Mouse (Mus musculus): ENCODE measurements around the gene Tmem119.

DNA sequence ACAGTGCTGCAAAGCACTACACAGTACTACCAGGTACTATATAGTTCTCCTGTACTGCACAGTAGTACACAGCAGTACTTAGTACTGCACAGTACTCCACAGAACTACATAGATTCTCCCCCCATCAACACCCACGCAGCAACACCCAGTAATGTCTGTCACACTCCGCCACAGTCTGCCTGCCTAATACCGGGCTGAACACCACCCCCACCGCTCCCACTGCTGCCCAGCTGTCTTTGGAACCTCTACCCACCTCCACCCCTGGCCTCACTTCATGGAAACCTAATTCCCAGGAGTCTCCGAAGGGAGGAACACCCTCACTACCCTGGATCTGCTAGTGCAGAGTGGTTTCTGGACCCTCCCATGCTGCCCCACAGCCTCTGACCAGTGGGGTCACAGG lies 19.6 kb downstream of the Tmem119 start:
- TF ChIP-seq MYOD1 (IDR thresholded peaks at IDR 0.05; ENCODE audit: control insufficient read depth in 1 of 3, insufficient read length in 2 of 3, low read depth in 2 of 3) (peak in 2 of 3 experiments; percentile 65 to 76), USF1 (IDR thresholded peaks at IDR 0.05; ENCODE audit: low read depth) (no peak), E2F4 (IDR thresholded peaks at IDR 0.05; ENCODE audit: insufficient read depth) (no peak), MYOG (IDR thresholded peaks at IDR 0.05; ENCODE audit: control insufficient read depth in 1 of 3, insufficient read depth in 1 of 3, insufficient read length in 2 of 3, low read depth in 2 of 3) (peak in 1 of 3 experiments; percentile 61), POLR2A (IDR thresholded peaks at IDR 0.05; ENCODE audit: insufficient read length, low read depth) (no peak), CEBPB (IDR thresholded peaks at IDR 0.05; ENCODE audit: insufficient read depth, poor library complexity, severe bottlenecking) (no peak), MAX (IDR thresholded peaks at IDR 0.05; ENCODE audit: low read depth) (no peak)
